Mouse (Mus musculus) 416B (cell line): ENCODE data around the gene Bbip1.
"Not testable (repeated sequence)": the region's sequence is repeated elsewhere in the genome, so short reads cannot be mapped to it uniquely, and the experiment has no call there.

ENCODE experiments used
- DNase-seq: peaks from one replicate; pipeline ENCODE4 v3.0.0; 2011; ENCODE audit warnings: low read depth

Gene Bbip1

DNA sequence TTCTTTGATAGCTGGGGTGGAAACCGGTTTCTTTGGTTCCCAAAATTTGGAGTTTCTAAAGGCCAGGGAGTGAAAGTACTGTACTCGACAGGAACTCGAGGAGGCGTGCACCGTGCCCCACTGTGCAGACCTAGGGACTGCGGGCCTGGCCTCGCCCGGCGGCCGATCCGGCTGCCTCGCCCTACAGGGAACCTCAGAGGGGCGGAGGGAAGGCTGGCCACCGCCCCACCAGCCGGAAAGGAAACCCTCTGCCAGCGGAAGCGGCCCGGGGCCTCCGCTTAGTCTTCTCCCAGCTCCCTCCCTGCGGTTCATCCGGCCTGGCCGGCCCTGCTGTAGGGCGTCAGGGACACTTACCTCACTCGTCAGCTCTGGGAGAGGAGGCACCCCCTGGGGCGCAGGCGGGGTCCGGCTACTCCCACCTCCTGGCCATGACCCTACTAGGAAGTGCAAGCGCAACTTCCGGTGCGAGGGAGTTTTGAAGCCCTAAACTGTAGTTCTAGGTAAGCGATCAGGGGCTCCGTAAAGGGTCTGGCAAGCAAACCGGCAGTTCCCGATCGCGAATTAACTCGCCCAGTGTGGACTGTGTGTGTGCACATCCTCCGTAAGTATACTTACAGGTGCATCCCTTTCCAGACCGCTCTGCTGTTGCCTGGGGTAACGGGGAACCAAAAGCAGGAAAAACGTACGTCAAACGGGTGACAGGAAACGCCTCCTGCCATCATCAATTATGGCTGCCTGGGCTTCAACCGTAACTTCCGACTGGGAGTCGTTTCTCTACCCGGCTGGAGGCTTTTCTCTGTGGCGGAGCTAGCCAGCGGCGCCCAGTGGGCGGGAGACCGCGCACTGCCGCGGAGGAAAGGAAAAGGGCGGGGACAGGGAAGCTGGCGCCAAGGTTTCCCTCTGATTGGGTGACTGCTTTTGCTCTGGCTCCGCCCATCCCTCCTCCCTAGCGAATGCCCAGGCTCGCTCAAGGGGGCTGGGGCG lies at the start of gene Bbip1, which contains the start of gene Shoc2:
TSS of gene Bbip1 (minus strand) at position 826 of the 984 bp plus-strand sequence.
TSS of gene Shoc2 (plus strand) at position 505 of the 984 bp plus-strand sequence.
- peak; percentile 99 for DNase-seq

DNA sequence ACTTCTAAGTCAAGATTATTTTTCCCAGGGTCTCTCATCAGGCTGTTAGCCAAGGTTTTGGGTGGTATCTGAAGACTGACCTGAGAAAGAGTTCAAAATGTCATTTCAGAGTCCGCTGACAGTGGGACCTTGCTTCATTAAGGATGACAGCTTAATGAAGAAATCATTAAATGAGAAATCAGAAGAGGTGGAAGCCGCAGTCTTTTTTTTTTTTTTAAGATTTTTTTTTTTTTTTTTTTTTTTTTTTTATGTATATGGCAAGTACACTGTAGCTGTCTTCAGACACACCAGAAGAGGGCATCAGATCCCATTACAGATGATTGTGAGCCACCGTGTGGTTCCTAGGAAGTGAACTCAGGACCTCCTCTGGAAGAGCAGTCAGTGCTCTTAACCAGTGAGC lies 49.4 kb upstream of the Bbip1 start:
- DNase-seq = no peak

GRCm38 (mm10) chr19:53990538-53990937 lies 46.1 kb upstream of the Bbip1 start:
- DNase-seq = no peak

GRCm38 (mm10) chr19:53984628-53985027 lies 40.2 kb upstream of the Bbip1 start:
- no peak for DNase-seq

DNA sequence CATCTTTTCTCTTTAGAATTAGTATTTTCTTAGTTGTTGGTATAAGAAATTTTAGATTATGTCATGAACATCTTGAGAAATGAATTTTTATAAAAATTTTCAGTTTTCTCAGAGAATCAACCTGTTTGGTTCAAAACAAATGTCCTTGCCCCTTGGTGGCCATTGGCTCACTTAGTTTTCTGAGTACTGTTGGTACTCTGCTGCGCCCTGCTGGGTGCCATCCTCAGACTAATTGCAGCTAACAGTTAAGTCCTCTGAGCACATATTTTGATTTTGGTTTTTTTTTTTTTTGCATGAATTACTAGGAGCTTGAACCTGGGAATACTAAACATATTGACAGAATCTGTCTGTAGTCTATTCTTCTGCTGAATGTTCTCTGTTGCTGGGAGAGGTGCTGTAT lies 38.9 kb upstream of the Bbip1 start:
- DNase-seq = peak; percentile 68

DNA sequence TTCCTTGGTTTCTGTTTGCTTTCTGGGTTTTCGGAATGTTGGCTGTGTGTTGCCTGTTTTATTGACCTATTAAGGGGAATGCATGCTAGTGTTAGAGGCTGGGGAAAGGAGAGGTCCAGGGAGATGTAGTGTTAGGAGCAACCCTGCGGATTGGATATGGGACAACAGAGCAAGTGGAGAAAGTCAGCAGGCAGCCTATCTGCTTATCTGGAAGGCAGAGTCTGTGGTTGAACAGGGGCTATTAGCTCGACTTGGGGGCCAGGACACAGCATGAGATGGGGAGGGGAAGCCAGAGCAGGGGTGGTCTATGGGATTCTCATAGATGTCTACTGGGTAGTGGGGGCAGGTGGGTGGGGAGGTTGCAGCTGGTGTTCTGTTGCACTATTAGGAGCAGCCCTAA lies 37.6 kb upstream of the Bbip1 start:
- DNase-seq = no peak

- no peak for DNase-seq
Measured at GRCm38 (mm10) chr19:53973656-53974055, 29.2 kb upstream of the Bbip1 start.

GRCm38 (mm10) chr19:53971938-53972337 lies 27.5 kb upstream of the Bbip1 start:
- DNase-seq = peak; percentile 93

DNA sequence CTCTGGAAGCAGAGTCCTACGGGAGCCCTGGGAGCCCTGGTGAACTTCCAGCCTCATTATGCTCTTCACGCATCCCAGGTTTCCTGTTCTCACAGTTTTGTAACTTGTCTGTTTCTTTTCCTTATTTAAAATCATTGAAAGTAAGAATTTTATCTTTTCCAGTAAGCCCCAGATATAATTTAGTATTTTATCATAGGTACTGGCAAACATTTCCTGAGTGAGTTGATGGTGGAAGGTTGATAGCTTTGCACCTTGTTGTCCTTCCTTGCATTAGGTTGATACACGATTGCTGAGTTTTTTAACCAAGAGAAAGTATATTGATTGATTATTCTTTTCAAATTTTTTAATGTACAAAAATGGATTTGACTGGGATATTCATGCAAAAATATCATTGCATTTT lies 24.8 kb upstream of the Bbip1 start:
- no peak for DNase-seq

- no peak for DNase-seq
Measured at GRCm38 (mm10) chr19:53964910-53965633, 20.6 kb upstream of the Bbip1 start.

GRCm38 (mm10) chr19:53964347-53964746 lies 19.9 kb upstream of the Bbip1 start:
- DNase-seq = not testable (repeated sequence)

DNA sequence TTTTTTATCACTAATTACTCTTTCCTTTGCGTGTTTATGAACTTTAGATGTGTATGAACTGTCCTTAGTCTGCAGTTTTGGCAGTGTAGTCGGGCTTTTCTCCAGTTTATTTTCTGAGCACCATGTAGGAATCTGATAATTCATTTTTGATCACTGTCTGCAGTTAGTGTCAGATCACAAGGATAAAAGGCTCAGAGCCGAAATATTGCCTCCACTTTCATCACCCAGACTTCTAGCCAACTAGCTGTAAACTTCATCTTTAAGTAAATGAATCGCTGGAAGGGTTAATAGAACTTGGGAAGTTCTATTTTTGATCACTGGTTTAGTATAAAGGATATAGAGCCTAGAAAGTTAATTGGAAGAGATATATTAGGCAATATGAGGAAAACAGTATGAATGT lies 18.1 kb upstream of the Bbip1 start:
- DNase-seq = no peak

- no peak for DNase-seq
Measured at GRCm38 (mm10) chr19:53957513-53957912, 13.1 kb upstream of the Bbip1 start.

DNA sequence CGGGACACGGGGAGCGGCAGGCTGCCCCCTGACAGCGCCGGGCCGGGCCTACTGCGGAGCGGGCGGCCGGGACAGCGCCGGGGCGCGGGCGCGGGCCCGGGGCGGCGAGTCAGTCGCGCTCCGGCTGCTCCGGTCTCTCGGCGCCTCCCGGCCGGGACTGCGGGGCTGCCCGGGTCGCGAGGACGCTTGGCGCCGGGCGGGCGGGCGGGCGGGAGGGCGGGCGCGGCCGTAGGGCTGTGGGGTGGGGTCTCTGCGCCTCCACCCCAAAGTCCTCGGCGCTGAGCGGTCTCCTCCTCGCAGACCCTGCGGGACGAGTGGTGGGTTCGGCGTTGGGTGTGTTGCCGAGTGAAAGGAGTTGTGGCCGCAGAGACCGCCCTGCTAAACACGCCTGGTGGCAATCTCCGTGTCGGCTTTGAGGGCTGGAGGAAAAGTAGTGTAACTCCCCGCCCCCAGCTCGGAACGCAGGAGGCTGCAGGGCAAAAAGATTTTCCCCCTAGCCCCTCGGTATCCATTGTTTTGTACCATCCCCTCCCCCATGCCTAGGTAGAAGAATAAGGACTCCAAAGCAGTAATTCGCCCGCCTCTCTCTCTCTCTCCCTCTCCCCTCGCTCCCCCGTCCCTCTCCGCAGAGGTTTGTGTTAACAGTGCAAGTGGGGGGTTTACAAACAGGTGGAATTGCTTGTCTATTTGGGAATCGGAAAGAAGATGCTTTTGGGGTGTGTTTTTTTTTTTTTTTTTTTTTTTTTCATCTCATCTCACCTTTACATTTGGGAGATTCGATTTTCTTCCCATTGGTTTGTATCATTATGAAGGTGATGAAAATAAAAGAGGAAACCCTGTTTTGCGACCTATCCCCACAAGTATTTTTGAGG lies 980 bp upstream of the Bbip1 start:
- DNase-seq = peak; percentile 46

DNA sequence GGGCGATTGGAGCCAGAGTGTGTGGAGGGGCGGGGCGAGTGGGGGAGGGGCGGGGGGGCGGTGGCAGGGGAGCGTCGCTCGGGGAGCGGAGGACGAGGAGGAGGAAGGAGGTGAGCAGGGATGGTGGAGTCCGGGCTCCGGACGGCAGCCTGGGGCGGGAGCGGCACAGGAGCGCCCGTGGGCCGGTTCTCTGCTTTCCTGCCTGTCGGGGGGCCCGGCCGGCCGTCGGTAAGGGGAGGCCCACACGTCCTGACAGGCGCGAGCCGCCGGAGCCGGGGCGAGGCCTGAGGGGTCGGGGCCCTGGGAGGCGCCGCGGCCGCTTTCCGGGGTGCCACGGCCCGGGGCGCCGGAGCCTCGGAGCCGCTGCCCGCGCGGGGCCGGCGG lies 351 bp upstream of the Bbip1 start:
- no peak for DNase-seq

DNA sequence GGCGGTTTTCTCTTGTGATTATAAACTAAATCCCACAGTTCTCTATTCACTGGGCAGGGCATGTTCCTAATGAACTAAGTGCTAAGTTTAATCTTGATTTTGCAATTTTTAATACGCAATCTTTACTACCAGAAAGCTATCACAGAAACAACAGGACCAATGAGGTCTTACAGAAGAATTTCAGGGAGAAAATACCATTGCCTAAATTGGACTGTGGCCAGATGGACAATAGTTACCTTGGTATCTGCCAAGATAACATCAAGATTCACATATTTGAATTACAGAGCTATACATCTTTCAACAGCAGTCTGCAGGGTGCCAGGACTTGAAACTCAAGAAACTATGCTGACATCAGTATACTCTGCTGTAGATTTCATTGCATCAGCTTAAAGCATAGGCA lies 2.1 kb downstream of the Bbip1 start:
- no peak for DNase-seq

DNA sequence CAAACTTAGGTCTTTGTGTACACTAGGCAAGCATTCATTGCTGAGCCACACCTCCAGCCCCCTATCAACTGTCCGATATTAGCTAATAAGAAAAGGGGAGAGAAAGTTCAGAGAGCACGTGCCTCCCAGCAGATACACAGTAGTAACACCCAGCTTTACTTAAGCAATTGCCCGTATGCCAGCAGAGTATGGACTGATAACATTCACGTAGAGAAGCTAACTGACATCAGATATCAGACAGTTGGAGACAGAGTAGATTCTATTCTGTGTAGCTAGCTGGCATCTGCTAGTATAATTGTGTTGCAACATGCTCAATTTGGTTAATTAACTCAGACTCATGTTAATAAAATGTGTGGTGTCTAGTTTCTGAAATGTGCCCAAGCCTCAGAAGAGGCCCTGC lies 3.3 kb downstream of the Bbip1 start:
- no peak for DNase-seq

DNA sequence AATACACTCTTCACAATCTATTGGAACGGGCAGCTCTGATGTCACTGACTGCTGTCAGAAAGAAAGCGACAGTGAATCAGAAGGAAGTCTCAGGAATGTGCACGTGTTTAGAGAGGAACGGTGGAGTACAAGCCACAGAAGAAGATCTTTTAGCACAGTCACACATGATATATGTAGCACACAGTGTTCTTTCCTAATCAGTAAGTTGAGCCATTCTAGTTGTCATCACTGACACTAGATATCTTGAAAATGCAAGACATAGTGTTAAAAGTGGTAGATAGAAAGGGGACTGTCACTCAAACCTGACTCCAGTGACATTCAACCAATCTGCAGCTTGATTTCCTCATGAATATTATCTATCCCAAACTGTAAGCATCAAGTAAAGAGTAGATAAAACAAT lies 5.0 kb downstream of the Bbip1 start:
- DNase-seq = no peak

GRCm38 (mm10) chr19:53934046-53934445 lies 10.4 kb downstream of the Bbip1 start:
- no peak for DNase-seq

DNA sequence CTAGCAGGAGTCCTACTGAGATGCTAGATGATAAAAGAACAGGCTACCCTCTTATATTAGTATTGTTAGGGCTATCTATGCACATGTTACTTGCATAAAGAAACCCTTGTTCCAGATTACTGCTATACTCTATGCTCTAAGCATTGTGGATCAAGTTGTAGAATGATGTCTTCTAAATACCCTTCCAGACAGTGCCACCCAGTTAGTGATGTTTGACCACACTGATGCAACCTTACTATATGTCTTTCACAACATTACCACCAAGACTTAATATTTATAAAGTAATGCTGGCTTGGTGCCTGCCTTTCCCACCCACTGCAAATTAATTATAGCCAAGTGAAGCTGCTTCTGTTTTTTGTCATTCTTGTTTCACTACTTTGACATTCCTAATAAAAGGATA lies 11.4 kb downstream of the Bbip1 start:
- DNase-seq = peak; percentile 23

DNA sequence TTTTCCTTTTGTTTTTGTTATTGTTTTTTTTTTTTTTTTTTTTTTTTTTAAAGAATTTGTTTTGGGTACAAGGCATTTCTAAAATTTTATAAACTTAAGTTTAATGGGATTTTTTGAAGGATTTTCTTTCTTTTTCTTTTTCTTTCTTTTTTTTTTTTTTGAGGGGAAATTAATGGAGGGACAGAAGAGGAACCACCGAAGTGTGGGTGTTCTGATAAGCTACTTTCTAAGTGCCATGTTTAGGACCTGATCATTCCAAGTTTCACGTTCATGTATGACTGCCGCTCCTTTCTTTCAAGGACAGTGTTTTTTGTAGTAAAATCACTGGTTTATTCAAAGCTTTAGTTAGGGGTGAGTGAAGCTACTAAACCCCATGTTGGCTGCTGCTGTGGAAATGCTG lies 15.2 kb downstream of the Bbip1 start:
- DNase-seq = no peak

DNA sequence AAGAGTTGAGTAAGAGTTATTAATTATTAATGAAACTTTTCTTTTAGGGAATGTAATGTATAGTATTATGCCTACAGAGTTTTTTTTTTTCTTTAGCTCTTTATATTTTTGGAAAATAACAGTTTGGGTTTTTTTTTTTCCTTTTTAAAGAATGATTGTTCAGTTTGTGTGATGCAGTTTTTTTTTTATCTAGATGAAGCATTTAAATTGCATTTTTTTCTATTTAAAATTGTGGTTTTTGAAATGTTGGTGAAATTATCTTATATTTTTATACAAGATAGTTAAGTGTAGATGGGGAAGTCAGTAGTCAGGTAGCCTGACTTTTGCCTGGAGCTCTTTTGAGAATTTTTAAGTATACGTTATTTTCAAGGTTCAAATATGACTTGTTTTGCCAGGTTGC lies 17.7 kb downstream of the Bbip1 start:
- DNase-seq = no peak
